Mouse (Mus musculus): ENCODE measurements around the gene Hivep3. TPM values are rescaled to one million over a fixed set of nuclear protein-coding genes. Genes with fewer than 3 reads are reported as not detected.

Gene Hivep3
- polyA plus RNA-seq, 1 experiment from 2014 or later = 5.7 TPM

DNA sequence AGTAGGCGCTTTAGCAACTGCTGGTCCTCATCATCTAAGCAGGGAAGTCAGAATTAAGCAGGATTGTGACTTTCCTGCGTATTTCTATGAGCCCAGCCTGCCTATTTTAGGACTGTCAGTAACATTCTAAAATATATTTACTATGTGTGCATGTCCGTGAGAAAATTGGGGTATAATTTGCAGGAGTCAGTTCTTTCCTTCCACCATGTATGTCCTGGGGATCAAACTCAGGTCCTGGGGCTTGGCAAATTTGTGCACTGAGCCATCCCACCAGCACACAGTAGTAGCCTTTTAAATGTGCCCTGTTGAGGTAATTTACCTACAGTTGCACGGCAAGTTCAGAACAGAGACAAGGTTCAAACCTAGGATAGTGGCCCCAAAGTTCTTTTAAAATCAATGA is 302.7 kb downstream of the Hivep3 start:
- no peaks in the 10 kb centered on the region for H3K4me1 ChIP-seq (ENCODE audit: control insufficient read depth, insufficient read depth, low read length)
- H3K4me2 ChIP-seq (ENCODE audit: low read depth) = no peak overlapping the region
- DNase-seq (ENCODE audit: low spot score) = no peak
- H3K36me3 ChIP-seq (ENCODE audit: control insufficient read depth, insufficient read depth, low read length) = no peaks in the 10 kb centered on the region
- no peak overlapping the region for H3K4me3 ChIP-seq (ENCODE audit: low read depth, low read length)
- WGBS = 78% methylated on average over 4 of the region's 4 CpGs
- H3K27ac ChIP-seq (ENCODE audit: low read depth, low read length) = no peak overlapping the region
- H3K27me3 ChIP-seq (ENCODE audit: control insufficient read depth, insufficient read depth, low read length) = peaks cover 34% of the 10 kb centered on the region
- H3K9me3 ChIP-seq (ENCODE audit: control insufficient read depth, low read length) = no peaks in the 10 kb centered on the region
- no peak for ATAC-seq (ENCODE audit: insufficient read depth, low FRiP score, low TSS enrichment)
- H3K9ac ChIP-seq (ENCODE audit: low read length) = no peak overlapping the region

DNA sequence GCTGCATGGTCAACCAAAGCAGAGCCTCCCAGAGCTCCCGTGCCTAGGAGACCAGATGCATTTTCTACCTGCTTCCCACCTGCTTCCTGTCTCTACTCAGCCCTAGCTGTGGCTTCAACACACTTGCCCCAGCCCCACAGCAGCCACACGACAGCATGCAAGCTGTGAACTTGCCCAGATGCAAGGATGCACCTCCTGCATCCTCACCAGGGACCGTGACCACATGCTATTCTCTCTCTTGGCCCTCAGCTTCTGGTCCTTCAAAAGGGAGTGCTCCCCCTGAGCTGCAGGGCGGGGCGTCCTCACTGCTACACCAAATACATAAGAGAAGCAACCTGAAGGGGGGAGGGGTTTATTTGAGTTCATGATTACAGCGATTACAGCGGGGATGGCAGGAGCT is 303.4 kb downstream of the Hivep3 start:
- Histone ChIP-seq H3K4me3 (ENCODE audit: low read depth, low read length) (no peak overlapping the region), H3K9me3 (ENCODE audit: control insufficient read depth, low read length) (no peaks in the 10 kb centered on the region), H3K27me3 (ENCODE audit: control insufficient read depth, insufficient read depth, low read length) (peaks cover 27% of the 10 kb centered on the region), H3K27ac (ENCODE audit: low read depth, low read length) (no peak overlapping the region), H3K9ac (ENCODE audit: low read length) (no peak overlapping the region), H3K36me3 (ENCODE audit: control insufficient read depth, insufficient read depth, low read length) (no peaks in the 10 kb centered on the region), H3K4me1 (ENCODE audit: control insufficient read depth, insufficient read depth, low read length) (no peaks in the 10 kb centered on the region), H3K4me2 (ENCODE audit: low read depth) (no peak overlapping the region)
- no peak for DNase-seq (ENCODE audit: low spot score)
- ATAC-seq (ENCODE audit: insufficient read depth, low FRiP score, low TSS enrichment) = no peak
- WGBS = 59% methylated on average over 7 of the region's 7 CpGs

- 76% methylated on average over 2 of the region's 2 CpGs for WGBS
Observed at GRCm38 (mm10) chr4:120041520-120041919, 307.9 kb downstream of the Hivep3 start.

DNA sequence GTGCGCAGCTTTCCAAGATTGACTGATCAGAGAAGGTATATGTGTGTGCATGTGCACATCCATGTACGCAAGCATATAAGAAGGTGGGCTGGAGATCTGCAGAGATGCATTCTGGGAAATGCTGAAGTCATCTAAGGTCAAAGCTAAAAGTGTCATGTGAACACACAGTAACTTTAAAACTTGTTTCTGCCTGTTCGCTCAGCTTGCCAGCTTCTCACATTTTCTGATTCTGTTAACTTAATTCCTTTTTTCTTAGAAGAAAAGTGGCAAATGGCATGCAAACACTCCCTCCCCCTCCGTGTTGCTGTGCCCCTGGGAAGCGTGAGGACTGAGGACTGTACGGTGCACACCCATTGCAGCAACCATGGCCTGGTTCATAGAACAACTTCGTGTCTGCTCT is 308.9 kb downstream of the Hivep3 start:
- 82% methylated on average over 7 of the region's 7 CpGs for WGBS
- Histone ChIP-seq H3K4me1 (ENCODE audit: control insufficient read depth, insufficient read depth, low read length) (no peaks in the 10 kb centered on the region), H3K4me2 (ENCODE audit: low read depth) (no peak overlapping the region), H3K4me3 (ENCODE audit: low read depth, low read length) (no peak overlapping the region), H3K27me3 (ENCODE audit: control insufficient read depth, insufficient read depth, low read length) (no peaks in the 10 kb centered on the region), H3K27ac (ENCODE audit: low read depth, low read length) (no peak overlapping the region), H3K9me3 (ENCODE audit: control insufficient read depth, low read length) (no peaks in the 10 kb centered on the region), H3K9ac (ENCODE audit: low read length) (no peak overlapping the region), H3K36me3 (ENCODE audit: control insufficient read depth, insufficient read depth, low read length) (no peaks in the 10 kb centered on the region)
- ATAC-seq (ENCODE audit: insufficient read depth, low FRiP score, low TSS enrichment) (no peak), DNase-seq (ENCODE audit: low spot score) (no peak)

More at GRCm38 (mm10) chr4:120041520-120041919, 307.9 kb downstream of the Hivep3 start:
- no peak overlapping the region for H3K4me2 ChIP-seq (ENCODE audit: low read depth)
- H3K9ac ChIP-seq (ENCODE audit: low read length) = no peak overlapping the region
- no peaks in the 10 kb centered on the region for H3K36me3 ChIP-seq (ENCODE audit: control insufficient read depth, insufficient read depth, low read length)
- no peaks in the 10 kb centered on the region for H3K4me1 ChIP-seq (ENCODE audit: control insufficient read depth, insufficient read depth, low read length)
- H3K9me3 ChIP-seq (ENCODE audit: control insufficient read depth, low read length) = no peaks in the 10 kb centered on the region
- no peak for DNase-seq (ENCODE audit: low spot score)
- no peak overlapping the region for H3K4me3 ChIP-seq (ENCODE audit: low read depth, low read length)
- H3K27ac ChIP-seq (ENCODE audit: low read depth, low read length) = no peak overlapping the region
- ATAC-seq (ENCODE audit: insufficient read depth, low FRiP score, low TSS enrichment) = no peak
- 0 out of 2 replicates have a peak, but pooled peaks cover 2% of the 10 kb centered on the region for H3K27me3 ChIP-seq (ENCODE audit: control insufficient read depth, insufficient read depth, low read length)

GRCm38 (mm10) chr4:120044612-120045011 is 311.0 kb downstream of the Hivep3 start:
- ATAC-seq (ENCODE audit: insufficient read depth, low FRiP score, low TSS enrichment) (no peak), DNase-seq (ENCODE audit: low spot score) (no peak)
- Histone ChIP-seq H3K27ac (ENCODE audit: low read depth, low read length) (no peak overlapping the region), H3K27me3 (ENCODE audit: control insufficient read depth, insufficient read depth, low read length) (no peaks in the 10 kb centered on the region), H3K36me3 (ENCODE audit: control insufficient read depth, insufficient read depth, low read length) (no peaks in the 10 kb centered on the region), H3K9ac (ENCODE audit: low read length) (no peak overlapping the region), H3K4me2 (ENCODE audit: low read depth) (no peak overlapping the region), H3K9me3 (ENCODE audit: control insufficient read depth, low read length) (no peaks in the 10 kb centered on the region), H3K4me1 (ENCODE audit: control insufficient read depth, insufficient read depth, low read length) (no peaks in the 10 kb centered on the region), H3K4me3 (ENCODE audit: low read depth, low read length) (no peak overlapping the region)
- 82% methylated on average over 5 of the region's 5 CpGs for WGBS

GRCm38 (mm10) chr4:120045131-120045537 is 311.6 kb downstream of the Hivep3 start:
- H3K4me1 ChIP-seq (ENCODE audit: control insufficient read depth, insufficient read depth, low read length) = no peaks in the 10 kb centered on the region
- no peaks in the 10 kb centered on the region for H3K36me3 ChIP-seq (ENCODE audit: control insufficient read depth, insufficient read depth, low read length)
- H3K9me3 ChIP-seq (ENCODE audit: control insufficient read depth, low read length) = no peaks in the 10 kb centered on the region
- no peak for DNase-seq (ENCODE audit: low spot score)
- ATAC-seq (ENCODE audit: insufficient read depth, low FRiP score, low TSS enrichment) = no peak
- H3K4me2 ChIP-seq (ENCODE audit: low read depth) = no peak overlapping the region
- H3K9ac ChIP-seq (ENCODE audit: low read length) = no peak overlapping the region
- no peak overlapping the region for H3K4me3 ChIP-seq (ENCODE audit: low read depth, low read length)
- no peaks in the 10 kb centered on the region for H3K27me3 ChIP-seq (ENCODE audit: control insufficient read depth, insufficient read depth, low read length)
- WGBS = 75% methylated on average over 5 of the region's 5 CpGs
- H3K27ac ChIP-seq (ENCODE audit: low read depth, low read length) = no peak overlapping the region

DNA sequence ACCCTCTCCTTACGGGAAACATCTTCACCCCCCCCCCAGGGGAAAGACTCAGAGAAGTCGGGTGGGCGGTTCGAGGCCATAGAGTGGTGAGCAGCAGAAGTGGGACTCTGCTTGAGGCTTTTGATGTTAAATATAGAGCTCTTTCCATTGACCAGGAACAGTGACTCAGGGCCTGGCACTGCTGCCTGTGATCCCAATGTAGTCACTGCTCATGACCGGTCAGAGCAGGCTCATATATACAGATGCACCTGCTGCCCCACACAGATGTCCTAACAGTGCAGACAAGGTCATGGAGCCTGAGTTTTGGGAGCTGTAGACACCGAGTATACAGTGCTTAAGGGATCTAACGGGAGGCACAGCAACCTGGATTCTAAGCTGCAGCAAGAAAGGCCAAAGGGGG is 312.3 kb downstream of the Hivep3 start:
- H3K4me1 ChIP-seq (ENCODE audit: control insufficient read depth, insufficient read depth, low read length) = no peaks in the 10 kb centered on the region
- no peak overlapping the region for H3K4me3 ChIP-seq (ENCODE audit: low read depth, low read length)
- no peak overlapping the region for H3K4me2 ChIP-seq (ENCODE audit: low read depth)
- DNase-seq (ENCODE audit: low spot score) (no peak), ATAC-seq (ENCODE audit: insufficient read depth, low FRiP score, low TSS enrichment) (no peak)
- H3K9me3 ChIP-seq (ENCODE audit: control insufficient read depth, low read length) = no peaks in the 10 kb centered on the region
- no peak overlapping the region for H3K27ac ChIP-seq (ENCODE audit: low read depth, low read length)
- 88% methylated on average over 7 of the region's 7 CpGs for WGBS
- no peak overlapping the region for H3K9ac ChIP-seq (ENCODE audit: low read length)
- H3K36me3 ChIP-seq (ENCODE audit: control insufficient read depth, insufficient read depth, low read length) = no peaks in the 10 kb centered on the region
- no peaks in the 10 kb centered on the region for H3K27me3 ChIP-seq (ENCODE audit: control insufficient read depth, insufficient read depth, low read length)

DNA sequence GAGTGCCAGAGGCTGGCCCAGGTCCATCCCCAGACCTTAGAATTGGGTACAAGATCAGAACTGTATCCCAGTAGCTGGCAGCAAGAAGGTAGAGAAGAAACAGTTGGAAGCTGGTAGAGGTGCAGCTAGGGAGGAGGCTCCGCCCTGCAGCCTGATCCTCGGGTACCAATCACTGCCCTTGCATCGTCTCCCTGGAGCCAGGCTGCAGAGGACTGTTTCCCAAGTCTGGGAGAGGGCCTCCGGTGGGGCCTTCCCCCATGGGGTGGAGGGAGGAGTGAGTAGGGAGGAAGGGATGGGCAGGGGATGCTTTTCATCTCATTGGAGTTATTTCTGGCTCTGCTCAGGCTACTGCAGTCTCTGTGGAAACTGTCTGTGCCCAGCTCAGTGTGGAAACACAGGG is 313.5 kb downstream of the Hivep3 start:
- Histone ChIP-seq H3K9ac (ENCODE audit: low read length) (no peak overlapping the region), H3K4me1 (ENCODE audit: control insufficient read depth, insufficient read depth, low read length) (no peaks in the 10 kb centered on the region), H3K27ac (ENCODE audit: low read depth, low read length) (no peak overlapping the region), H3K27me3 (ENCODE audit: control insufficient read depth, insufficient read depth, low read length) (no peaks in the 10 kb centered on the region), H3K9me3 (ENCODE audit: control insufficient read depth, low read length) (no peaks in the 10 kb centered on the region), H3K4me3 (ENCODE audit: low read depth, low read length) (no peak overlapping the region), H3K36me3 (ENCODE audit: control insufficient read depth, insufficient read depth, low read length) (no peaks in the 10 kb centered on the region), H3K4me2 (ENCODE audit: low read depth) (no peak overlapping the region)
- DNase-seq (ENCODE audit: low spot score) = no peak
- no peak for ATAC-seq (ENCODE audit: insufficient read depth, low FRiP score, low TSS enrichment)
- WGBS = 27% methylated on average over 4 of the region's 4 CpGs

DNA sequence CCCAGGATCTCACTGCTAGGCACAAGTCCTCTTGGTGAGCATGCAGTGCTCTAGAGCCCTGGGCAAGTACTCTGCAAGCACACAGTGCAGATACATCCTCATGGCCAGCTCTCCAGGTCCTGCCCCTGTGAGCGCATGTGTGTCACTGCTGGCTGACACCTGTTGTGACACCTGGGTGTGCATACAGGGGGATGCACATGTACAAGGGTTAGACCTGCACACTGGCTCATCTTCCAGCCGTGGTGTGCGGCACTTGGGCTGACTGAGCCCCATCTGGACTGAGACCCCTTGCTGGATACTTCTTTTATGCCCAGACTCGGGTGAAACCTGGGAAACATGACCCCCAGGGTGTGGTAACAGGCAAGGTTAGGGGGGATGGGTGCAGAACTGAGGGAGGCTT is 314.7 kb downstream of the Hivep3 start:
- no peak for DNase-seq (ENCODE audit: low spot score)
- Histone ChIP-seq H3K4me2 (ENCODE audit: low read depth) (no peak overlapping the region), H3K36me3 (ENCODE audit: control insufficient read depth, insufficient read depth, low read length) (no peaks in the 10 kb centered on the region), H3K4me1 (ENCODE audit: control insufficient read depth, insufficient read depth, low read length) (no peaks in the 10 kb centered on the region), H3K9me3 (ENCODE audit: control insufficient read depth, low read length) (no peaks in the 10 kb centered on the region), H3K27me3 (ENCODE audit: control insufficient read depth, insufficient read depth, low read length) (no peaks in the 10 kb centered on the region), H3K4me3 (ENCODE audit: low read depth, low read length) (no peak overlapping the region), H3K9ac (ENCODE audit: low read length) (no peak overlapping the region), H3K27ac (ENCODE audit: low read depth, low read length) (no peak overlapping the region)
- WGBS = 83% methylated on average over 4 of the region's 4 CpGs
- ATAC-seq (ENCODE audit: insufficient read depth, low FRiP score, low TSS enrichment) = no peak
